Mouse (Mus musculus) embryonic facial prominence, embryonic 11.5 days (tissue): ENCODE data around the gene Tln2. TPM values are rescaled to one million over a fixed set of nuclear protein-coding genes. Genes with fewer than 3 reads are reported as not detected.
A peak's percentile ranks its signal among the peaks of the same experiment; 100 is the strongest.

Experiments
- ATAC-seq: fragments of 200-750 bp; cut with Nextera tagmentation; replicated peaks from 2 replicates; pipeline ENCODE4 v1.8.0; 2017; ENCODE audit warnings: low read depth; ENCODE audit not compliant: insufficient number of reproducible peaks, low FRiP score, low TSS enrichment
- DNase-seq: peaks from one replicate; pipeline ENCODE4 v3.0.0-alpha.2; 2015; ENCODE audit warnings: low spot score
- H3K27ac ChIP-seq: fragments of 300-500 bp; sonication (generic); replicated peaks from 2 replicates; pipeline ENCODE4 v1.5.1; 2014; ENCODE audit warnings: mild to moderate bottlenecking, low read depth, low read length, control low read depth
- H3K27me3 ChIP-seq: fragments of 300-500 bp; sonication (generic); 2 replicates; pipeline ENCODE4 v1.6.1; 2014; ENCODE audit warnings: mild to moderate bottlenecking, low read length, moderate library complexity, mixed read lengths; ENCODE audit not compliant: control insufficient read depth, insufficient read depth
- H3K36me3 ChIP-seq: fragments of 300-500 bp; sonication (generic); replicated peaks from 2 replicates; pipeline ENCODE4 v1.6.1; 2014; ENCODE audit warnings: low read depth, mild to moderate bottlenecking, low read length, moderate library complexity, mixed read lengths; ENCODE audit not compliant: control insufficient read depth, insufficient read depth
- H3K4me1 ChIP-seq: fragments of 300-500 bp; sonication (generic); 2 replicates; pipeline ENCODE4 v1.6.1; 2014; ENCODE audit warnings: low read length, mixed read lengths; ENCODE audit not compliant: control insufficient read depth, insufficient read depth
- H3K4me2 ChIP-seq: fragments of 300-500 bp; sonication (generic); 2 replicates; pipeline ENCODE4 v1.6.1; 2014; ENCODE audit warnings: low read depth, mild to moderate bottlenecking, control low read depth, low read length, moderate library complexity
- H3K4me3 ChIP-seq: fragments of 300-500 bp; sonication (generic); 2 replicates; pipeline ENCODE4 v1.5.1; 2014; ENCODE audit warnings: low read depth, low read length, control low read depth
- H3K9ac ChIP-seq: fragments of 300-500 bp; sonication (generic); replicated peaks from 2 replicates; pipeline ENCODE4 v1.6.1; 2014; ENCODE audit warnings: mild to moderate bottlenecking, control low read depth, low read length
- H3K9me3 ChIP-seq: fragments of 300-500 bp; sonication (generic); replicated peaks from 2 replicates; pipeline ENCODE4 v1.6.1; 2016; ENCODE audit warnings: mild to moderate bottlenecking, low read length, inconsistent platforms, mixed read lengths; ENCODE audit not compliant: control insufficient read depth
- WGBS: fragments of 180-500 bp; shearing (Covaris S2); extraction: QIAGEN DNeasy Blood & Tissue Kit; methylation state at CpG from one replicate; pipeline ENCODE4 v1.1.7; 2014; 5-methylcytosine and 5-hydroxymethylcytosine counted together
- polyA plus RNA-seq: library from polyadenylated mRNA; unstranded; fragments of >200 nt; fragmentation: Nextera tagmentation; extraction: Ambion mirVana; gene quantifications from 2 replicates; pipeline ENCODE4 v1.2.1, GENCODE M21; 2014

Gene Tln2
- polyA plus RNA-seq, 1 experiment from 2014 or later: 25.3 TPM

GRCm38 (mm10) chr9:67328451-67328850 is 231.1 kb downstream of the Tln2 start:
- H3K4me2 ChIP-seq: no peak overlapping the region
- H3K9me3 ChIP-seq: no peaks in the 10 kb centered on the region
- H3K4me1 ChIP-seq: no peaks in the 10 kb centered on the region
- H3K27ac ChIP-seq: no peak overlapping the region
- H3K4me3 ChIP-seq: no peak overlapping the region
- DNase-seq (no peak), ATAC-seq (no peak)
- WGBS: 84% methylated on average over 3 of the region's 3 CpGs
- H3K9ac ChIP-seq: no peak overlapping the region
- H3K36me3 ChIP-seq: no peaks in the 10 kb centered on the region
- no peaks in the 10 kb centered on the region for H3K27me3 ChIP-seq

GRCm38 (mm10) chr9:67321886-67322285 is 237.6 kb downstream of the Tln2 start:
- 93% methylated on average over 6 of the region's 6 CpGs for WGBS
- Histone ChIP-seq H3K9ac (no peak overlapping the region), H3K27ac (no peak overlapping the region), H3K9me3 (no peaks in the 10 kb centered on the region), H3K4me1 (no peaks in the 10 kb centered on the region), H3K36me3 (no peaks in the 10 kb centered on the region), H3K27me3 (no peaks in the 10 kb centered on the region), H3K4me2 (no peak overlapping the region), H3K4me3 (no peak overlapping the region)
- ATAC-seq (no peak), DNase-seq (no peak)

GRCm38 (mm10) chr9:67315356-67315755 is 244.1 kb downstream of the Tln2 start:
- ATAC-seq (no peak; the same call in 1 of the 2 replicates), DNase-seq (peak; percentile 64)
- Histone ChIP-seq H3K9me3 (no peaks in the 10 kb centered on the region), H3K9ac (no peak overlapping the region), H3K4me1 (no peaks in the 10 kb centered on the region), H3K4me2 (no peak overlapping the region), H3K4me3 (no peak overlapping the region), H3K27ac (no peak overlapping the region), H3K27me3 (no peaks in the 10 kb centered on the region), H3K36me3 (no peaks in the 10 kb centered on the region; the same call in 1 of the 2 replicates)
- WGBS: 7% methylated on average over 3 of the region's 3 CpGs

GRCm38 (mm10) chr9:67304992-67305391 is 254.5 kb downstream of the Tln2 start:
- H3K4me2 ChIP-seq: no peak overlapping the region
- no peak overlapping the region for H3K9ac ChIP-seq
- H3K27me3 ChIP-seq: no peaks in the 10 kb centered on the region
- DNase-seq (no peak), ATAC-seq (no peak)
- H3K4me3 ChIP-seq: no peak overlapping the region
- H3K36me3 ChIP-seq: no peaks in the 10 kb centered on the region; the same call in 1 of the 2 replicates
- H3K4me1 ChIP-seq: no peaks in the 10 kb centered on the region
- no peak overlapping the region for H3K27ac ChIP-seq
- WGBS: 73% methylated on average over 6 of the region's 6 CpGs
- no peaks in the 10 kb centered on the region for H3K9me3 ChIP-seq

GRCm38 (mm10) chr9:67303986-67304385 is 255.5 kb downstream of the Tln2 start:
- Histone ChIP-seq H3K9ac (no peak overlapping the region), H3K9me3 (no peaks in the 10 kb centered on the region), H3K27ac (no peak overlapping the region), H3K4me3 (no peak overlapping the region), H3K4me1 (no peaks in the 10 kb centered on the region), H3K27me3 (no peaks in the 10 kb centered on the region), H3K4me2 (no peak overlapping the region), H3K36me3 (no peaks in the 10 kb centered on the region; the same call in 1 of the 2 replicates)
- DNase-seq (no peak), ATAC-seq (no peak)

- no peak for ATAC-seq
- Histone ChIP-seq H3K9me3 (no peaks in the 10 kb centered on the region), H3K27ac (no peak overlapping the region), H3K4me2 (no peak overlapping the region), H3K4me3 (no peak overlapping the region), H3K9ac (no peak overlapping the region), H3K4me1 (no peaks in the 10 kb centered on the region), H3K36me3 (no peaks in the 10 kb centered on the region; the same call in 1 of the 2 replicates), H3K27me3 (no peaks in the 10 kb centered on the region)
- no peak for DNase-seq
These were observed 256.5 kb downstream of the Tln2 start for GRCm38 (mm10) chr9:67303038-67303437.

GRCm38 (mm10) chr9:67302386-67302989 is 257.0 kb downstream of the Tln2 start:
- DNase-seq (no peak), ATAC-seq (no peak)
- Histone ChIP-seq H3K27ac (no peak overlapping the region), H3K4me1 (no peaks in the 10 kb centered on the region), H3K36me3 (no peaks in the 10 kb centered on the region; the same call in 1 of the 2 replicates), H3K27me3 (no peaks in the 10 kb centered on the region), H3K9me3 (no peaks in the 10 kb centered on the region), H3K4me2 (no peak overlapping the region), H3K9ac (no peak overlapping the region), H3K4me3 (no peak overlapping the region)
- WGBS: 93% methylated on average over 10 of the region's 10 CpGs

GRCm38 (mm10) chr9:67301571-67301970 is 257.9 kb downstream of the Tln2 start:
- DNase-seq (no peak), ATAC-seq (no peak)
- WGBS: 78% methylated on average over 2 of the region's 2 CpGs
- H3K9ac ChIP-seq: no peak overlapping the region
- no peaks in the 10 kb centered on the region for H3K9me3 ChIP-seq
- H3K4me2 ChIP-seq: no peak overlapping the region
- H3K27me3 ChIP-seq: no peaks in the 10 kb centered on the region
- H3K4me1 ChIP-seq: no peaks in the 10 kb centered on the region
- H3K4me3 ChIP-seq: no peak overlapping the region
- H3K27ac ChIP-seq: no peak overlapping the region
- H3K36me3 ChIP-seq: no peaks in the 10 kb centered on the region; the same call in 1 of the 2 replicates
